9 mouse cellular contexts compared by ENCODE assay signal in genomic region chr12:84100071-84100470, GRCm38 (mm10). TPM values are rescaled to one million over a fixed set of nuclear protein-coding genes. Genes with fewer than 3 reads are reported as not detected.
DNase-seq lines count a peak whose midpoint lies in the region; ATAC-seq and TF ChIP-seq lines count a peak whose summit lies in the region.
"Had no signal": no experiment of that assay in that cellular context is flagged by ENCODE, and none has a peak within 500 bp of the region (broad histone marks: within the 10 kb centered on the region; RNA-seq: fewer than 3 reads in every experiment).

No protein-coding gene starts in this region.

- H3K27ac ChIP-seq in lung, embryonic 15.5 days = no peak overlapping the region
- H3K27ac ChIP-seq in intestine, postnatal 0 days (ENCODE audit: low read depth, low read length) = peak overlapping the region; percentile 88; the same call in 1 of the 2 replicates
- no peak overlapping the region for H3K27ac ChIP-seq in neural tube, embryonic 15.5 days (replicated peaks)

- no peak overlapping the region; the same call in 1 of the 2 replicates for H3K4me3 ChIP-seq in lung, embryonic 15.5 days
- H3K4me3 ChIP-seq in intestine, postnatal 0 days (ENCODE audit: low read depth, low read length) = no peak overlapping the region; the same call in 1 of the 2 replicates
- peak overlapping the region; percentile 56 for H3K4me3 ChIP-seq in neural tube, embryonic 15.5 days (replicated peaks)

- no peaks in the 10 kb centered on the region for H3K27me3 ChIP-seq in lung, embryonic 15.5 days
- no peaks in the 10 kb centered on the region for H3K27me3 ChIP-seq in intestine, postnatal 0 days (replicated peaks; ENCODE audit: control insufficient read depth, insufficient read depth, low read length)
- H3K27me3 ChIP-seq in neural tube, embryonic 15.5 days (replicated peaks) = no peaks in the 10 kb centered on the region

- peak overlapping the region; percentile 91 for H3K4me2 ChIP-seq in lung, embryonic 15.5 days
- H3K4me2 ChIP-seq in intestine, postnatal 0 days (replicated peaks; ENCODE audit: low read depth) = peak overlapping the region; percentile 84
- H3K4me2 ChIP-seq in neural tube, embryonic 15.5 days = peak overlapping the region; percentile 81

- TF ChIP-seq CTCF in intestine, postnatal 0 days (IDR thresholded peaks at IDR 0.05; ENCODE audit: low read depth) = no peak

- H3K9ac ChIP-seq in lung, embryonic 15.5 days = no peak overlapping the region
- peak overlapping the region; percentile 78; the same call in 1 of the 2 replicates for H3K9ac ChIP-seq in intestine, postnatal 0 days (ENCODE audit: low read depth, low read length)
- no peak overlapping the region for H3K9ac ChIP-seq in neural tube, embryonic 15.5 days (replicated peaks)

- DNase-seq in adrenal gland, postnatal 10 days = peak; percentile 20
- DNase-seq in adrenal gland, adult 18-20 months (ENCODE audit: low spot score in 2 of 2) = no peak
- no peak for DNase-seq in lung, adult 18-20 months
- DNase-seq in ovary, adult 18-20 months (ENCODE audit: low spot score) = no peak
- no peak for DNase-seq in urinary bladder, adult 2 months (ENCODE audit: low spot score)

- H3K4me1 ChIP-seq in lung, embryonic 15.5 days = no peaks in the 10 kb centered on the region; the same call in 1 of the 2 replicates
- H3K4me1 ChIP-seq in intestine, postnatal 0 days (replicated peaks; ENCODE audit: control insufficient read depth, insufficient read depth, low read length) = no peaks in the 10 kb centered on the region
- peaks cover 4% of the 10 kb centered on the region; the same call in 1 of the 2 replicates for H3K4me1 ChIP-seq in neural tube, embryonic 15.5 days

- 38% methylated on average over 1 of the region's 1 CpGs for WGBS in lung, embryonic 15.5 days
- WGBS in intestine, postnatal 0 days = 46% methylated on average over 1 of the region's 1 CpGs
- 22% methylated on average over 1 of the region's 1 CpGs for WGBS in neural tube, embryonic 15.5 days

- no peak for ATAC-seq in lung, embryonic 15.5 days (ENCODE audit: borderline replicate concordance, extremely low read depth, low FRiP score, low TSS enrichment)
- ATAC-seq in intestine, postnatal 0 days = peak; percentile 34
- no peak for ATAC-seq in neural tube, embryonic 15.5 days (ENCODE audit: low FRiP score)

- H3K36me3 ChIP-seq in lung, embryonic 15.5 days = no peaks in the 10 kb centered on the region
- H3K36me3 ChIP-seq in intestine, postnatal 0 days (ENCODE audit: control insufficient read depth, insufficient read depth) = no peaks in the 10 kb centered on the region
- H3K36me3 ChIP-seq in neural tube, embryonic 15.5 days = no peaks in the 10 kb centered on the region

- no peaks in the 10 kb centered on the region for H3K9me3 ChIP-seq in lung, embryonic 15.5 days
- H3K9me3 ChIP-seq in intestine, postnatal 0 days (ENCODE audit: control insufficient read depth) = no peaks in the 10 kb centered on the region
- no peaks in the 10 kb centered on the region for H3K9me3 ChIP-seq in neural tube, embryonic 15.5 days (replicated peaks)

RNA-seq across cellular contexts. Expression of gene Acot6, which starts 0.4 kb away (rescaled TPM):
- 1 to 10 TPM; 4.8 to 5.3 TPM for total RNA-seq in adrenal gland, postnatal 10 days (2021)
- total RNA-seq in adrenal gland, adult 18-20 months (2021) = 1 to 10 TPM; 3.4 to 5.4 TPM
- 1.6 TPM in 2 replicates for polyA plus RNA-seq in lung, embryonic 15.5 days (2015; fragmentation: Nextera tagmentation; extraction: Ambion mirVana)
- 8.4 and 9.7 TPM in 2 replicates for polyA plus RNA-seq in intestine, postnatal 0 days (2015; fragmentation: Nextera tagmentation; extraction: Ambion mirVana)
- polyA plus RNA-seq in neural tube, embryonic 15.5 days (2015; fragmentation: Nextera tagmentation; extraction: Ambion mirVana) = 1.4 and 1.6 TPM in 2 replicates
- polyA plus RNA-seq in urinary bladder, adult 2 months (2012; rRNA removed) = 5.2 and 5.6 TPM in 2 replicates

RNA-seq across cellular contexts. Expression of gene Dnal1, which starts 14.1 kb away (rescaled TPM):
- 10 to 100 TPM; 13.1 to 13.2 TPM for total RNA-seq in adrenal gland, postnatal 10 days (2021)
- 10 to 100 TPM; 15.5 to 16.8 TPM for total RNA-seq in adrenal gland, adult 18-20 months (2021)
- 4.8 and 6.1 TPM in 2 replicates for polyA plus RNA-seq in lung, embryonic 15.5 days (2015; fragmentation: Nextera tagmentation; extraction: Ambion mirVana)
- 1.0 and 1.3 TPM in 2 replicates for polyA plus RNA-seq in intestine, postnatal 0 days (2015; fragmentation: Nextera tagmentation; extraction: Ambion mirVana)
- polyA plus RNA-seq in neural tube, embryonic 15.5 days (2015; fragmentation: Nextera tagmentation; extraction: Ambion mirVana) = 6.7 and 7.0 TPM in 2 replicates
- 7.7 and 10.0 TPM in 2 replicates for polyA plus RNA-seq in urinary bladder, adult 2 months (2012; rRNA removed)

RNA-seq across cellular contexts. Expression of gene Acot5, which starts 30.9 kb away (rescaled TPM):
- total RNA-seq in adrenal gland, postnatal 10 days (2021) = under 1 TPM; 0.27 to 0.84 TPM
- total RNA-seq in adrenal gland, adult 18-20 months (2021) = under 1 TPM; 0.22 to 0.46 TPM
- polyA plus RNA-seq in lung, embryonic 15.5 days (2015; fragmentation: Nextera tagmentation; extraction: Ambion mirVana) = not detected in 2 replicates
- 6.6 and 7.8 TPM in 2 replicates for polyA plus RNA-seq in intestine, postnatal 0 days (2015; fragmentation: Nextera tagmentation; extraction: Ambion mirVana)
- 0.88 and 1.00 TPM in 2 replicates for polyA plus RNA-seq in neural tube, embryonic 15.5 days (2015; fragmentation: Nextera tagmentation; extraction: Ambion mirVana)
- polyA plus RNA-seq in urinary bladder, adult 2 months (2012; rRNA removed) = 0.06 and 0.15 TPM in 2 replicates

RNA-seq across cellular contexts. Expression of gene Acot3, which starts 48.1 kb away (rescaled TPM):
- 1 to 10 TPM; 2.5 to 3.4 TPM for total RNA-seq in adrenal gland, postnatal 10 days (2021)
- total RNA-seq in adrenal gland, adult 18-20 months (2021) = 1 to 10 TPM in 1 of 2 experiments, not detected in 1; 1.3 TPM
- polyA plus RNA-seq in lung, embryonic 15.5 days (2015; fragmentation: Nextera tagmentation; extraction: Ambion mirVana) = 0.30 and 0.33 TPM in 2 replicates
- 22.5 and 28.2 TPM in 2 replicates for polyA plus RNA-seq in intestine, postnatal 0 days (2015; fragmentation: Nextera tagmentation; extraction: Ambion mirVana)
- polyA plus RNA-seq in neural tube, embryonic 15.5 days (2015; fragmentation: Nextera tagmentation; extraction: Ambion mirVana) = 0.80 and 1.1 TPM in 2 replicates
- polyA plus RNA-seq in urinary bladder, adult 2 months (2012; rRNA removed) = not detected in 2 replicates
- total RNA-seq: gastrocnemius, postnatal 4 days had no signal

RNA-seq across cellular contexts. Expression of gene Pnma1, which starts 48.2 kb away (rescaled TPM):
- under 1 TPM; 0.30 to 0.61 TPM for total RNA-seq in adrenal gland, postnatal 10 days (2021)
- total RNA-seq in adrenal gland, adult 18-20 months (2021) = under 1 TPM; 0.26 to 0.36 TPM
- 1.8 TPM in 2 replicates for polyA plus RNA-seq in lung, embryonic 15.5 days (2015; fragmentation: Nextera tagmentation; extraction: Ambion mirVana)
- 0.30 and 0.43 TPM in 2 replicates for polyA plus RNA-seq in intestine, postnatal 0 days (2015; fragmentation: Nextera tagmentation; extraction: Ambion mirVana)
- 3.2 and 3.8 TPM in 2 replicates for polyA plus RNA-seq in neural tube, embryonic 15.5 days (2015; fragmentation: Nextera tagmentation; extraction: Ambion mirVana)
- polyA plus RNA-seq in urinary bladder, adult 2 months (2012; rRNA removed) = 0.19 and 0.34 TPM in 2 replicates
